Mouse (Mus musculus): Measurements from ENCODE around the gene Hoxb3.
A peak's percentile ranks its signal among the peaks of the same experiment; 100 is the strongest.

Hoxb3 gene

DNA sequence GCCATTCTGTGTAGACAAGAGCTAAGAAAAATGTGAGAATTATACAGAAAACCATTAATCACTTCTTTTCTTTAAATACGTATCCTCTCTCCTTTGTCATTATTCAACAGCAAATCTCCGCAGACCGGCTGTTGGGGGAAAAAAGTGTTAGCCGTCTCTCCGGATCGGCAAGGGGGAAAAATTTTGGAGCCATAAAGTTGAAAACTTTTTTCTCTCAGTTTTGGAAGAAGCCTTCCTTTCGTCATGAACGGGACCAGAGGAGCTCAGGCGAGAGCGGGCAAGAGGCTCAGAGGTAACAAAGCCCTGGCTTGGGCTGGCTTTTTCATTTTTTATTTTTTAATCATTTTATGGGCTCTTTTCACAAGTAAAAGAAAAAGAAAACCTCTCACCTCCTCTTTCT, at the start of gene Hoxb3:
Hoxb3 (plus strand) TSS at position 173 of the 400 bp plus-strand sequence.
- no peak for DNase-seq (ENCODE audit: inconsistent ontology term)

DNA sequence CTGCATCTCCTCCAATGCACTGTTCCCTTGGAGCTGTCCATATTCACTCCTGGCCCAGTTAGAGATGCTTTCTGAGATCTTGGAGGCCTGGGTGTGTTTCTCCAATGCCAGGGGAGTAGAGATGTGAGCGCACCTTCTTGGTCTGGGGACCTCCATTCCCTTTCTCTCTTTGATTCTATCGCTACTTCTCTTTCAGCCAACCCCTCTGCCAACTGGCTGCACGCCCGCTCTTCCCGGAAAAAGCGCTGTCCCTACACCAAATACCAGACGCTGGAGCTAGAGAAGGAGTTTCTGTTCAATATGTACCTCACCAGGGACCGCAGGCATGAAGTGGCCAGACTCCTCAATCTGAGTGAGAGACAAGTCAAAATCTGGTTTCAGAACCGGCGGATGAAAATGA, 48.7 kb upstream of the Hoxb3 start:
- no peak for DNase-seq (ENCODE audit: inconsistent ontology term)

DNA sequence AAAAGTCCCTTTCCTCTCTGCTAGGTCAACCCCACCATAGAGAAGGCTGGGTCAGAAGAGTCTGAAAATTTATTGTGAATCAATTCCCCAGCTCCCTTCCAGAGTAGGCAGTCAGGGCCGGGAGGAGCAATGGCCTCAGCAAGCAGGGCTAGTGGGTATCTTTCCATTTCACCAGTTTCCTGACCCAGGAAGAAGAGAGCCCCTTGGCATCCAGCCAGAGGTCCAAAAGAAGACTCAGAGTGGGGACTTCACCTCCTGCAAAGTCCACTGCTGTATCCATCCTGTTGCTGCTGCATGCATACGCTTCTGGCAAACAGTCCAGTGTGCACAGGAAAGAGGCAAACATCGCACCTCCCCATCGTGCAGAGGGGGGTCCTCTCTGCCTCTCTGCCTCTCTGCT, 47.2 kb upstream of the Hoxb3 start:
- no peak for DNase-seq (ENCODE audit: inconsistent ontology term)

DNA sequence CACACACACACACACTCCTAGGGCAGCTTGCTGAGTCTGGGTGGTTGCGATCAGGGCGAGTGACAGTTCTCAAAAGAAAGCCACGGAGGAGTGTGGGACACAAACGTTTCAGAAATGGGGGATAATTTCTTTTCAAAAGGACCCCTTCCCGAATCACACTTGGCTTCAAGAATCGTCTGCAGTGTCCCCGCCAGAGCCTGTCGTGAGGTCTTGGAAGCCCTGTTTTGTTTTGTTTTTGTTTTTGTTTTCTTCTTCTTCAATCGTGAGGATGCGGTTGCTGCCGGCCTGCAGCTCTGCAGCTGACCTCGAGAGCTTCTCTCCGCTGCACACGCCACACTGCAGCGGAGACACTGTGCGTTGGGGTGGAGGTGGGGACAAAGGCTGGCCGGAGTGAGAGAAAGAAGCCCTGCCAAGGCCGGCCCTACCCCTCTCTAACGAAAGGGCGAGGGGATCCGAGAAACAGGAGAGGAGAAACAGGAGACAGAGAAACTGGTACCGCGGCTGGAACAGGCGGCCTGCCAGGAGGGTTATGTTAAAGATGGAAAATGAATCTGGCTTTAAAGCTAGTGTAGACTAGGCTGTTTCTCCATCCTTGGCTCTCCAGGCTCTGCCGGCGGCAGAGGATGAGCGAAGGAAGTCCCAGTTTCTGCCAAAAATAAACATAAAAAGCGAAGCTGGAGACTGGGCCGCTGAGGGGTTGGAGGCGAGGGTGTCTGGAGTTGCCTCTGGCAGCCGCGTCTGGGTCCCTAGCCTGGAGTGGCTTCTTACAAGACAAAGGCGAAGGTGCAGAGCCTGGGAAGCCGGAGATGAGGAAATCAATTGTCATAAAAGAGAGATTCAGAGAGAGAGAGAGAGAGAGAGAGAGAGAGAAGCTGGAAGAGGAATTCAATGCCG, 45.7 kb upstream of the Hoxb3 start:
- DNase-seq (ENCODE audit: inconsistent ontology term): no peak

DNA sequence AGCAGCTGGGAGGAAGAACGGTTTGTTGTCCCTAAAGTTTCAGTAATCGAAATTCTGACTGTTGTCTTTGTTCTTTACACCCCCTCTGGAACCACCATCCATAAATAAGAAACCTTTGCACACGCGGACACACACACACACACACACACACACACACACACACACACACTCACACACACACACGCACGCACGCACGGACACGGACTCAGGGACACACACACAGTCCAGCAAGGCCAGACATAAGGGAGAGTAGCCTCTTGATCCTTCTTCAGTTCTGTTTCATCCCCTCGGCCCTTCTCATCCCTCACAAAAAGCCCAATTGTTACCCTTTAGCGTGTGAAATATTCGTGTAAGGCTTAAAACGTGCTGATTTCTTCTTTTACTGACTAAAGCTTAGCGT, 44.8 kb upstream of the Hoxb3 start:
- DNase-seq (ENCODE audit: inconsistent ontology term): no peak

DNA sequence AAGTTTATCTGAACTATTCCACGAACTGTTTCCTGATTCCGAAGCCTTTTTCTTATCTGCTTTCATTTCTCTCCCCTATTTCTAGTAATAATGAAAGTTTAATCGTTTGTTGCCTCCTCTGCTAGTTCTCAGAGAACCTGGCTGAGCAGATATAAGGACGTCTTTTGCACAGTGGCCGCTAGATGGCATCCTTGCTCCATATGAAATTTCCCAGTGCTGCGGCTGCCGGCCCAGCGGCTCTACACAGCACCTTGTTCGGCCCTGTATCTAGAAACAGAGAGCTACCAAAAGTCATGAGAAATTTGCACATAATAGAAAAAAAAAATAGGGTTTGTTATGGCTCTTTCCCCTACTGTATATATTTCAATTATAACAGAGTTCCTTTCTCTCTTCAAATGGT, 44.4 kb upstream of the Hoxb3 start:
- DNase-seq (ENCODE audit: inconsistent ontology term): peak; percentile 72

DNA sequence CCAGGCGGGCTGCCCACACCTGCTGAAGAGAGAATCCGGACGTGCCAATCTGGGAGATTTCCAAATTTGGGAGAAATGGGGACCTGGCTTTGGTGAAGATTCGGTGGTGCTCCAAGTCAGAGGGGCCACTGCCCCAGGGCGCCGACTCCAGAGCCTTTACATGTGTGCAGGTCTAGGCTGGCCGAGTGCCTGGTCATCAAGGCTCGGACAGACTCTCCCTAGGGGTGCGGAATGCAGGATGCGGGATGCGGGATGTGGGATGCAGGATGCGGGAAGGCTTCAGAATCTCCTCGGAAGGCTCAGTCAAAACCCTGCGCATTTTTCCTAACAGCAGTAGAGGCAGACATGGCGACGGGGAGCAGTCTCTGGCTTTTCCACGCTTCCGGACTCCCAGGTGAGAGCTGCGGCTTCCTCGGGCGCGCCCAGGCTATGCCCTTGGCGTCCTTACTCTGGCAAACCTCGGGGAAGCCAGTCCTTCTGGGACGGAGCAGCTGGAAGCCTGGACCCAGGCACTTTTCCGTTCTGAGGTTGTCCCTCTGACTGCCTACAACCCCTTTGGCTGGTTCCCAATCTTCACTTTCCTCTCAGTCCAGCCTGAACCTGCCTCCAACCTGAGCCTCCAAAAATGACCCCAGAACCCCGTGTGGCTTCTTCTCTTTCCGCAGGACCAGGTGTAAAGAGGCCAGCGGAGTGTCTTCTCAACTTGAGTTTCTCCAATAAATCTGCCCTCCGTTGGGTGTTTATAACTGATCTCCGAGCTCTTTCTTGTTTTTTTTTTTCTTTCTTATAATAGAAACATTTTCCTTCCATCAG, 43.5 kb upstream of the Hoxb3 start:
- DNase-seq (ENCODE audit: inconsistent ontology term): no peak

DNA sequence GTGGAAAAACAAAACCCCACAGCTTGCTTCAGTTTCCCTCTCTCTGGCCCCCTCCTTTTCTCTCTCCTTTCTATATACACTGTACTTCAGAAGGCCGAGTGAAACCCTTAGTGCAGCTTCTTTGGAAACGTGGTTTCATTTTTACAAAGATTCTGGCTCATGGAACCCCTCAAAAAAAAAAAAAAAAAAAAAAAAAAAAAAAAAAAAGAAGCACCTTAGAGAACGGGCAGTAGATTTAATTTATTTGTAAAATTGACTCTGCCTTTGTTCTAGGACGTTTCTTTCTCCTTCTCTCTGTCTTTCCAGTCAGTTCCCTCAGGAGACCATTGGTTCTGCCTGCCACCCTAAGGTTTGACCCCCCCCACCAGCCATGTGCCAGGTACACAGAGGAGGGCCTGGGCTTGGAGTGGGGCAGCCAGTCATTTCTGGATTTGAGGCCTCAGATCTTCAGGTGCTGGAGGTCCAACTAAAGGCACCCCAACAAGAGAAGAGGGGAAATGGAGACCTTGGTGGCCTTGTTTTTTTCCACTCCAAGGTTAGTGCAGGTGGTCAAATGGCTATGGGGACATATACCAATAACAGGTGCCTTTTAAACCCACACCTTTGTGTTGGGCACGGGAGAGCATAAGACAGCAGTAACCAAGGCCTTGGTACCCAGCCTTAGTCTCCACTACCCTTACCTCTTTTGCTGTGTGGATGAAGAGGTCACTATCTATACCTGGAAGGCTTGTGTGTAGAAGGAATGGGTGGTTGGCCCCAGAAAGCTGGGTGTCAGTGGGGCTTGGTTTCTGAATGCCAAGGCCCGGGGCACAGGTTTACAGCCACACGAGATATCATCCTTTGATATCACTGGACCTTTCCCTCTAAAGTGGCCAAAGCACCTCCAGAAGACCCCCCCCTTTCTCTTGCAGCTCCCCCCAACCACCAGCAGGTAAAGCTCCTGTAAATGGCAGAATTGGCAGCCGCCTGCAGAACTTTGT, 42.4 kb upstream of the Hoxb3 start:
- no peak for DNase-seq (ENCODE audit: inconsistent ontology term)

DNA sequence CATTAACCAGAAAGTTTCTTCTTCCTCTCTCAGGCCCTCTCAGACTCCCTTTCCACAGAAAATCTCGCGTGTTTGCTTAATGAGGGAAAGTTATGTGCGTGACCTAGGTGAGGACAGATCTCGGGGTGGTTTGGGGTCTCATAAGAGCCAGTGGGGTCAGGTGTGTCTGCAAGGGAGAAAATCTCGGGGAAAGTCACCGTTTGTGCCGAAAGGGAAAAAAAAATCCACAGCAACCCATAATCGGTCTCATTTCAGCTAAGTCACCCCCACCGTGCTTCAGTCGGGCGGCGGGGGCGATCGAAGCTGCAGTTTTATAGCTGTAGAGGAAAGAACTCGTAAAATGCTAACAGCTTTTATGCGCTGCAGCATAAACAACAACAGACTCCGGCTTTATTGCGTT, 41.7 kb upstream of the Hoxb3 start:
- no peak for DNase-seq (ENCODE audit: inconsistent ontology term)

DNA sequence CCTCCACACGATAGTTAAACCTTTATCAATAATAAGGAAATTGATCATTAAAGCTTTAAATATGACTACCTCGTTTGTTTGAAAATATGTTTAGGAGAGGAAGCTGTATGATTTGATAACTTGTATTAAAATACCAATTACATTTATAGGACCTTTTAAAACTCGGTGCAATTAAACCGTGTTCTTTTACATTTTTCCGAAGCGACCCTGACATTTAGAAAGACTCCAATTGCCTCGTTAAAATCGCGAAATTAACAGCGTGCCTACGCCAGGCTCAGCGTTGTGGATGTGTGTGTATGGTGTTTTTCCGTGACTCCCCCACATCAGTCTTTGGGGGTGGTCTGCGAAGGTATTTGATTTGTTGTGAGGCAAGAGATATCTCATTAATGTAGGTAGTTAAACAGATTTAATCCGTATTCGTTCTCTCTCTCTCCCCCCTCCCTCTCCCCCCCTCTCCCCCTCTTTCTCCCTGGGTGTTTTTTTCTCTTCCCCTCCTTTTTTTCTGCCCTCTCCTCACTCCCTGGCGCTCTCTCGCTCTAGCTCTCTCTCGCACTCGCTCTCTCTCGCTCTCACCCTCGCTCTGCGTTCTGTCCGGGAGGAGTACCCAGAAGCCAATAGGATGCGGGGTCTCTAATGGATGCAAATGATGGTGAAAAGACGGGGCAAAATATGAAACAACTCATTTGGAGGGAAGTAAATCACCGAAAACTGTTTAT, 41.1 kb upstream of the Hoxb3 start, which contains the start of gene Hoxb8:
Hoxb8 (plus strand) TSS at position 51 of the 716 bp plus-strand sequence.
- no peak for DNase-seq (ENCODE audit: inconsistent ontology term)

DNA sequence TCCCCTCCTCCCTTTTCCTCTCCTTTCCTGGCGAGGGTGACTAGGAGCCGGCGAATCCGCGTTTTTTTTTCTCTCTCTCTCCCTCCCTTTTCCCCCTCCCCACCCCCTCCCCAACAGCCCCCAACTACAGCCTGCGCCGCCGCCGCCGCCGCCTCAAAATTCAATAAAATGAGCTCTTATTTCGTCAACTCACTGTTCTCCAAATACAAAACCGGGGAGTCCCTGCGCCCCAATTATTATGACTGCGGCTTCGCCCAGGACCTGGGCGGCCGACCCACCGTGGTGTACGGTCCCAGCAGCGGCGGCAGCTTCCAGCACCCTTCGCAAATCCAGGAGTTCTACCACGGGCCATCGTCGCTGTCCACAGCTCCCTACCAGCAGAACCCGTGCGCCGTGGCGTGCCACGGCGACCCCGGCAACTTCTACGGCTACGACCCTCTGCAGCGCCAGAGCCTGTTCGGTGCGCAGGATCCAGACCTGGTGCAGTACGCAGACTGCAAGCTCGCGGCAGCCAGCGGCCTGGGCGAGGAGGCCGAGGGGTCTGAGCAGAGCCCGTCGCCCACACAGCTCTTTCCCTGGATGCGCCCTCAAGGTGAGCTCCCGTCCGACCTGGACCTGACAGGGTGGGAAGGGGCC, 40.2 kb upstream of the Hoxb3 start:
- DNase-seq (ENCODE audit: inconsistent ontology term): no peak

DNA sequence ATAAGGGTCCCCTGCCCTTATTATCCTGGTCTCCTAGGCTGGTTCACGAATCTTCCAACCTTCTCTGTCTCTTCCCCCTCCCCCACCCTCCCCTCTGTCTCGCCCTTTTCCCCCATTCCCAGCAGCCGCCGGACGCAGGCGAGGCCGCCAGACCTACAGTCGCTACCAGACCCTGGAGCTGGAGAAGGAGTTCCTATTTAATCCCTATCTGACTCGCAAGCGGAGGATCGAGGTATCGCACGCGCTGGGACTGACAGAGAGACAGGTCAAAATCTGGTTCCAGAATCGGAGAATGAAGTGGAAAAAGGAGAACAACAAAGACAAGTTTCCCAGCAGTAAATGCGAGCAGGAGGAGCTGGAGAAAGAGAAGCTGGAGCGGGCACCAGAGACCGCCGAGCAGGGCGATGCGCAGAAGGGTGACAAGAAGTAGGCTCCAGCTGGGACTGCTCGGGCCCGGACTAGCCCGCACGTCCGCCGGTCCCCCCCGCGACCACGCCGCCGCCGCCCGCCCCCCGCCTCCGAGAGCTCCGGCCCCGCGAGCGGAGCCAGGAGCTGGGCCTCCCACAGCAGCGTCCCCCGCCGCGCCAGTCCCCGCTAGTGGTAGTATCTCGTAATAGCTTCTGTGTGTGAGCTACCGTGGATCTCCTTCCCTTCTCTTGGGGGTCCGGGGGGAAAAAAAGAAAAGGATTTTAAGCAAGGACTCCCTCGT, 38.9 kb upstream of the Hoxb3 start:
- DNase-seq (ENCODE audit: inconsistent ontology term): peak; percentile 36

DNA sequence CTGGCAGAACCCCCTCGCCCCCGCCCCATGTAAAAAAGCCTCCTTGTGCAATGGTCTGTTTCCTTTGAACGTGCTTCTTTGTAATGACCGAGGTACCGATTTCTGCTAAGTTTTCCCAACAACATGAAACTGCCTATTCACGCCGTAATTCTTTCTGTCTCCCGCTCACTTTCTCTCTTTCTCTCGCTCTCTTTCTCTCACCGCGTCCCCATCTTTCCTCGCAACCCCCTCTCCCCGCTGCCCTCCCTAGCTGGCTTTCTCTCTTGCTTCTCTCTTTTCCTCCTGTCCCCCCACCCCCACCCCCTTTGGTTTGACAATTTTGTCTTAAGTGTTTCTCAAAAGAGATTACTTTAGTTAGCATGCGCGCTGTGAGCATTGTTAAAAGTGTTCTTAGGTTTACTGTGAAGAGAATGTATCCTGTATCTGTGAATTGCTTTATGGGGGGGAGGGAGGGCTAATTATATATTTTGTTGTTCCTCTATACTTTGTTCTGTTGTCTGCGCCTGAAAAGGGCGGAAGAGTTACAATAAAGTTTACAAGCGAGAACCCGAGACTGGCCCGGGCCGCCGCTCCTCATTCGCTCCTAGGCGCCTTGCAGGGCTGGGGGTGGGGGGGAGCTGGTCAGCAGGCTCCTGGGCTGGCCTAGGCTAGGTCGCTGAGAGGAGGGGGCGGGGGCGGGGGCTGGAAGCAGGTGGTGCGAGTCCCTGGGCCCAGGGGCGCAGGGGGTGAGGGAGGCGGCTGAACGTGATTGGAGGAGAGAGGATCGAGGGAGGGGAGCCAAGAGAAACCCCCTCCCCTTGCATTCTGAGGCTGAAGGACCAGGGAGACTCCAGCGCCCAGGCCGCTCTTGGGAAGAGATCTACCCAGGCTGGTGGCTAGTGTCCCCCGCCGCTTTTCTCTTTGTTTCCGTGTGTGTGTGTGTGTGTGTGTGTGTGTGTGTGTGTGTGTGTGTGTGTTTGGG, 38.1 kb upstream of the Hoxb3 start:
- DNase-seq (ENCODE audit: inconsistent ontology term): no peak

DNA sequence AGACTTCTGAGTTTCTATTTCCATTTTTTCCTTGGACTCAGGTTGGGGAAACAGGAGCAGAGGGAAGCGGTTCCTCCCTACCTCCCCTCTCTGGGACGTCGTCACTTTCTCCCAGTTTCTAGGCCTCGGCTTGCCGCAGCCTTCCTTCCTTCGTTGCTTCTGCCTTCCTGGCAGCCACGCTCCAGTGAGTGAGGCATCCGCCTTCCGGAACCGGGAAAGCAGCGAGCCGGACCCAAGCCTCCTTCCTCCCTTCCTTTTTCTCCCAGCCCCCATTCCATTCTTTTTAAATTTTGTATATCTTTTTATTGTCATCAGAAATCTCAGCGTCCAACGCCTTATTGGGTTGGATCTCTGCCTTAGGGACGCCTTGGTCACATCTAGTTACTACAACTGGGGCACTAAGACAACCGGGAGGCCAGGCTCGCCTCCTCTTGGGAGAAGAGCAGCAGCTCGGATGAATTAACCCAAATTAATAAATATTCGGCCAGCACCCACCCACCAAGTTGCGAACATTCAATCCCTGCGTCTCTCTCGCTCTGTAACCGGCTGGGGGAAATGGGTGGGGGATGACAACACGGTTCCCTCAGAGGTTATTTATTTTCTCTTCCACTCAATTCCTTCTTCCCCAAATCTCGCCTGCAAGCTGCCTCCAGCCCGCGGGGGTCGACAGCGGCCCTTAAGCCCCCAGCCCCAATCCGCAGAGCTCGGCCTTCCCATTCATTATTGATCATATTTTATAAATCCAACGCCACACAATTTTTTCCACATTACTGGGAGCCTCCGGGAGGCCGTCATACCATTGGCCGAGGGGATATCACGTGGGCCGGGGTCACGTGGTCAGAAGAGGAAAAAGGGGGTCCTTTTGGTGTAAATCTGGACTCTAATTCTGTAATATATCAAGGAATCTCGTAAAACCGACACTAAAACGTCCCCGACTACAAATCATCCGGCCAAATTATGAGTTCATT, 37.1 kb upstream of the Hoxb3 start, which contains the start of gene Hoxb7:
Hoxb7 (plus strand) TSS at position 853 of the 968 bp plus-strand sequence.
- no peak for DNase-seq (ENCODE audit: inconsistent ontology term)

DNA sequence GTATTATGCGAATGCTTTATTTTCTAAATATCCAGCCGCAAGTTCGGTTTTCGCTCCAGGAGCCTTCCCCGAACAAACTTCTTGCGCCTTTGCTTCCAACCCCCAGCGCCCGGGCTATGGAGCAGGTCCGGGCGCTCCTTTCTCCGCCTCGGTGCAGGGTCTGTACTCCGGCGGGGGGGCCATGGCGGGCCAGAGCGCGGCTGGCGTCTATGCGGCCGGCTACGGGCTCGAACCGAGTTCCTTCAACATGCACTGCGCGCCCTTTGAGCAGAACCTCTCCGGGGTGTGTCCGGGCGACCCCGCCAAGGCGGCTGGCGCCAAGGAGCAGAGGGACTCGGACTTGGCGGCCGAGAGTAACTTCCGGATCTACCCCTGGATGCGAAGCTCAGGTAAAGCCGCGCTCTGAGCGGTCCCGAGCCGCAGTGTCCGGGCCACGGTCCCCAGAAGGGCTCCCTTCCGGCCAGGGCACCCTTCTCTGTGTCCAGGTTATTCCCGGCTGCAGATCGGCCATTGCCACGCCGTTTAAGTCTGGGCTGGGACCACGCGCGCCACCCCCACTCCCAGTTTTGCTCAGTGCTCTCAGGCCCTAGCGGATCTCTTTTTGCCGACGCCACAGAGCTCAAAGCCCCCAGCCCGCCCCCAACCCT, 36.3 kb upstream of the Hoxb3 start:
- no peak for DNase-seq (ENCODE audit: inconsistent ontology term)

DNA sequence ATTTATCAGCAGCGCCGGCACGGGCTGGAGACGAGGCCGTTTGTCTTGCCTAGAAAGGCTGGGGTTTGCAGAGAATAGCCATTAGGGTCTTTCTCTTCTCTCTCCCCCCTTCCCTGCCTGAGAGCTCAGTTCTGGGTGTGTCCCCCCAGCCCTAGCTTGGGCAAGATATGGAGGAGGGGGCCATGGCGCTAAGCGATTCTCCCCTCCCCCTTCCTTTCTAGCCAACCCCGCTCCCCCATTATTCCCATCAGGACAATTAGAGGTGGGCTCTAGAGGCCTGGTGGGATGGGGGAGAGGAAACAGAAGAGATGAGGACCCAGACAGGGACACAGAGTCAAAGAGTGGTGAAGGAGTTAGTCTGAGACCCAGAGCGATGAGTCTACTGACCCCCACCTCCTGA, 35.7 kb upstream of the Hoxb3 start:
- DNase-seq (ENCODE audit: inconsistent ontology term): no peak

Measured in Muller cell, postnatal 12 days (primary cell).